Mouse (Mus musculus) liver, postnatal 0 days (tissue): ENCODE results near the gene Bex3.

ENCODE experiments used
- CTCF ChIP-seq: sonication (generic); IDR thresholded peaks from 2 replicates; pipeline ENCODE4 v1.5.1; 2016; ENCODE audit warnings: antibody characterized with exemption, low read depth
- EP300 ChIP-seq: IDR thresholded peaks from 2 replicates; pipeline ENCODE4 v1.6.1; 2016; ENCODE audit warnings: antibody characterized with exemption, low read depth, mild to moderate bottlenecking

GRCm38 (mm10) chrX:136267720-136268119 lies 2.3 kb upstream of the Bex3 start:
- TF ChIP-seq CTCF (no peak), EP300 (no peak)
